Mouse (Mus musculus) urinary bladder, adult 18-20 months (tissue): ENCODE data around the gene Gm20509.
"Not testable (repeated sequence)": the region's sequence is repeated elsewhere in the genome, so short reads cannot be mapped to it uniquely, and the experiment has no call there.

Experiments used
- DNase-seq, 2 experiments: peaks; one replicate each; pipeline ENCODE4 v3.0.0; 2022; ENCODE audit warnings: low spot score in 2 of 2, mixed read lengths in 2 of 2

Gm20509 gene

GRCm38 (mm10) chr9:73101536-73101935 is 734 bp upstream of the Gm20509 start, which contains the start of gene Khdc3:
Gene Khdc3 (plus strand): TSS chr9:73101836.
- DNase-seq, result no peak

GRCm38 (mm10) chr9:73103159-73103879 is 1.0 kb downstream of the Gm20509 start:
- peak in 1 of 2 experiments; percentile 61 for DNase-seq

GRCm38 (mm10) chr9:73103880-73104198 is 1.6 kb downstream of the Gm20509 start:
- no peak for DNase-seq

GRCm38 (mm10) chr9:73105141-73105540 is 2.9 kb downstream of the Gm20509 start:
- DNase-seq, result no peak

- DNase-seq, result no peak
These were observed 3.5 kb downstream of the Gm20509 start for GRCm38 (mm10) chr9:73105771-73106170.

GRCm38 (mm10) chr9:73112919-73113906 is 10.9 kb downstream of the Gm20509 start, which contains the start of gene Rsl24d1:
Gene Rsl24d1 (plus strand): TSS chr9:73113426.
- DNase-seq, result peak; percentile 62 to 77

- not testable (repeated sequence) for DNase-seq
These were observed 14.4 kb downstream of the Gm20509 start for GRCm38 (mm10) chr9:73116704-73117103.

GRCm38 (mm10) chr9:73118012-73118411 is 15.7 kb downstream of the Gm20509 start:
- DNase-seq, result no peak

- DNase-seq, result no peak
These were observed 19.5 kb downstream of the Gm20509 start for GRCm38 (mm10) chr9:73121735-73122134.

- no peak for DNase-seq
These were observed 22.8 kb downstream of the Gm20509 start for GRCm38 (mm10) chr9:73125043-73125570.

- DNase-seq, result no peak
These were observed 25.2 kb downstream of the Gm20509 start for GRCm38 (mm10) chr9:73127457-73127856.

- no peak for DNase-seq
These were observed 27.6 kb downstream of the Gm20509 start for GRCm38 (mm10) chr9:73129875-73130274.

- DNase-seq, result no peak
These were observed 28.3 kb downstream of the Gm20509 start for GRCm38 (mm10) chr9:73130529-73130928.

- no peak for DNase-seq
These were observed 35.1 kb downstream of the Gm20509 start for GRCm38 (mm10) chr9:73137341-73137886.

- DNase-seq, result no peak
These were observed 52.1 kb downstream of the Gm20509 start for GRCm38 (mm10) chr9:73154347-73154746.

GRCm38 (mm10) chr9:73157968-73158367 is 55.7 kb downstream of the Gm20509 start:
- DNase-seq, result no peak

GRCm38 (mm10) chr9:73159265-73159664 is 57.0 kb downstream of the Gm20509 start:
- DNase-seq, result no peak

GRCm38 (mm10) chr9:73162571-73163333 is 60.5 kb downstream of the Gm20509 start:
- peak; percentile 26 to 28 for DNase-seq

GRCm38 (mm10) chr9:73165631-73166030 is 63.4 kb downstream of the Gm20509 start:
- DNase-seq, result no peak
